Mouse (Mus musculus) T-helper 17 cell (primary cell): ENCODE data around the gene Dgkb.

Experiments used
- in situ Hi-C, 2 experiments: fragments of 300-600 bp; cut with MboI, MseI; formaldehyde crosslinking; loops; 1 replicate in 1 of 2; 2 replicates in 1 of 2; pipeline ENCODE4 v1.15.1; 2025; ENCODE audit warnings: high pct_unique_total_duplicates in 2 of 2

The Dgkb gene

GRCm38 (mm10) chr12:37993221-37993620 is 175.7 kb downstream of the Dgkb start:
- in situ Hi-C loops = no loop called here

DNA sequence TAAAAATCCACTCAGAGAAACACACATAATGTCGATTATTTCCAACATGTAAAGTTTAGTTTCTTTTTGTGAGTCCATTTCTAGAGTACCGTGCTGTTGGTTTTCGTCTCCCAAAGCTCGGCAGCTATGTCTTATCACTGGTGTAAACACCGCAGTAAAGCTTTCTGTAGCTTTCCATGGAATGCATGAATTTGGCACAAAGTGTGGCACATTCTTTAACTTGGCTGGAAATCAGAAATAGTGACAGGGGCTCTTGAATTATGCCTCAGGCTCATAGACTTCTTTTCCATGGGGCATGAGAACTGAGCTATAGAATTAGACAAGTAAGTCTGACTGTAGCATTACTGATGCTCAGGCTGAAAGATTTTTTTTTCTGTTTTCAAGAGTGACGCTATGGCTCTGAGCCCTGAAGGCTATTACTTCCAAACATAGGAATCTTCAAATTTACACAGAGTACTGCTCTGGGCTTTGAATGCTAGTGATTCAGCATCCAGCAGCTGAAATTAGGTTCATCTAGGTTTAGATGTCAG is 179.0 kb downstream of the Dgkb start:
- in situ Hi-C loops = no loop called here

- in situ Hi-C loops = no loop called here
Measured at GRCm38 (mm10) chr12:38017674-38018073, 200.1 kb downstream of the Dgkb start.

GRCm38 (mm10) chr12:38047256-38047655 is 229.7 kb downstream of the Dgkb start:
- in situ Hi-C loops = no loop called here

GRCm38 (mm10) chr12:38088224-38088623 is 270.7 kb downstream of the Dgkb start:
- in situ Hi-C loops = no loop called here

GRCm38 (mm10) chr12:38111928-38112327 is 294.4 kb downstream of the Dgkb start:
- in situ Hi-C loops = loop anchor here (25.0 kb wide), 2 partner anchors 325 to 1400 kb away; no protein-coding TSS in a partner anchor

DNA sequence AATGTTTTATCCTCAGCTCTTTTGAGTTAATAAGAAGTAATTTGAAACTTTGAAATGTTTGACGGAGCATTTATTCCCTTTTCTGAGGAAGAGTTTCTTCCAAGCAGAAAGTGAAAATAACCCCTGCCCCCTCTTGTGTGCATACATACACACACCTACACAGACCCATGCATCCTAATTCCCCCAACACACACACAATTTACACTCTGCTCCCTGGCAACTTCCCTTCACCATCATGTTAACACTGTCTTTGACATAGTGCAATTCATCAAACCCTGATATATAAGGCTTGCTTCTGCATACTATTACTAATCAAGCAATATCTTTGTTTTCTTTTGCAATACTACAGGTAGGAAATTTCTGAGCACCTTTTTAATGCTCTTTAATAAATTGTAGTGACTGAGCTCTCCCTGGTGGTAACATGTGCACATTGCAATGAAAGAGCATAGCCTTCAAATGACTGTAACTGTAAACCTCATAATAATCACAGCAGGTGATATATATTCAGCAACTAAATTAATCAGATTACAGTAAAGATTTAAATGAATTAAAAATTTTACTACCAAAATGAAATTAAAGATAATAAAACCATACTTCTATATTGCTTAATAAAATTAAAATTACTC is 297.6 kb downstream of the Dgkb start:
- in situ Hi-C loops = loop anchor here (5.0 to 25.0 kb wide), 3 partner anchors 328 to 1403 kb away; no protein-coding TSS in a partner anchor

GRCm38 (mm10) chr12:38123524-38123923 is 306.0 kb downstream of the Dgkb start:
- in situ Hi-C loops = loop anchor here (10.0 to 25.0 kb wide), 4 partner anchors 336 to 1931 kb away; no protein-coding TSS in a partner anchor

GRCm38 (mm10) chr12:38125297-38125696 is 307.8 kb downstream of the Dgkb start:
- in situ Hi-C loops = loop anchor here (5.0 to 25.0 kb wide), 5 partner anchors 1367 to 1930 kb away; partner anchors contain the start of gene Arl4a (in 1 of the 2)

DNA sequence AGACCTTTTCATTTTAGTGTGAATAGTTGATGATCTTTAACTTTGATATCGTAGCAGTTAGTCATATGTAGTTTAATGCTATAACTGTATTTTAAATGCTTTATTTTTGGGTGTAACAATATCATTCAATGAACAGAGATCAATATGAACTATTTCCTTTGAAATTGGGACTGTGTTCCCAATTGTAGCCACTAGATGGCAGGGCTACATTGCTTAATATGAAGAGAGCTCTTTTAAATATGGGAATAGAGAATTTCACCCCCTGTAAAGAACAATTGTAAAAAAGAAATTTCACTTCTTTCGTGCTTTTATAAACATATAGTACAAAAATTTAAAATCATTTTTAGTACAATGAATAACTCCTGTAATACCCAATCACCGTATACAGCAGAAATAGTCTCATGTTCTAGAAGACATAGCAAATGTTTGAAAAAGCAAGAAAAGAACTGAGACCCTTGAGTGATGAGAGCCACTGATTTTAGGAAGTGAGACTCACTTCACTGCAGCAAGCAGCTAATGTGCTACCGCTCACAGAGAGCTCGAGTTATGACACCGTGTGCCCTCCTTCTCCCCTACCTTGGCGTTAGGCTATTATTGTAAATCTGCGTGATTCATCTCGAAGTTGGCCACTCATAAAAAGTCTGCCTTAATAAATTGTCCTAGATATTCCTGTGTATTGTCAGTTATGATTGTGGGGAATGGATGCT is 312.8 kb downstream of the Dgkb start:
- in situ Hi-C loops = loop anchor here in 1 of 2 experiments (25.0 kb wide), 1 partner anchor 1907 kb away; the partner anchor contains the start of gene Arl4a

GRCm38 (mm10) chr12:38136379-38136778 is 318.9 kb downstream of the Dgkb start:
- in situ Hi-C loops = loop anchor here in 1 of 2 experiments (25.0 kb wide), 1 partner anchor 1901 kb away; the partner anchor contains the start of gene Arl4a

- in situ Hi-C loops = loop anchor here (10.0 to 25.0 kb wide), 2 partner anchors 715 to 1897 kb away; partner anchors contain the start of gene Arl4a (in 1 of the 2)
Measured at GRCm38 (mm10) chr12:38140039-38140438, 322.5 kb downstream of the Dgkb start.

DNA sequence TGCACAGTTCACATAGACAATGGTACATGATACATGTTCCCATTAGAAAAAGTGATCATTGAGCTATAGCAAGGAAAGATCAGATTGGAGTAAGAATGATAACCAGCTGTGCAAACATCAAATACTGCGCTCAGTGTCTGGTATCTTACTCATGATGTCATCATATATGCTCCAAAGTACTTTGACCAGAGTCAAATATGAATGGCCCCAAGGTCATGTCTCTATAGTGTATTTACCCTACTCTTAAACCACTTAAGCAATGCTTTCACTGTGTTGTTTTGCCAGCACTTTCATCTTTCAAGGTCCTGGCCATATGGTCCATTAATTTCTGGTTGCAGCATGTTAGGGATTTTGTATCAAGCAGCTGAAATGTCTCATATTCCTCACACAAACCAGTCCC is 415.1 kb downstream of the Dgkb start:
- in situ Hi-C loops = no loop called here

DNA sequence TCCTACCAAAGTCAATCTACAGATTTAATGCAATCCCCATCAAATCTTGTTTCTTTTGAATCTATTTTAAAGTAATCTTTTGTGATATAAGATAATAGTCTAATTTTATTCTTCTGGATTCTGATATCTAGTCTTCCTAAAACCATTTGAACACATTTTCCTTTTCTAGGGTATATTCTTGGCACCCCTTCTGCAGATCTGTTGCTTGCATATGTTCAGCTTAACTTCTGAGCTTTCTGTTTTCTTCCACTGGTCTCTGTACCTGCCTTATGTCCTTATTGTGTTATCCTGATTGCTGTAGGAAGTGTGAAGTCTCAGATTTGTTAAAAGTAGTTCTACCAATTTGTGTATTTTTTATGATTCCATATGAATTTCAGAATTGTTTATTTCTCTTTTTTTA is 451.3 kb downstream of the Dgkb start:
- in situ Hi-C loops = loop anchor here in 1 of 2 experiments (10.0 kb wide), 1 partner anchor 724 kb away; no protein-coding TSS in a partner anchor

DNA sequence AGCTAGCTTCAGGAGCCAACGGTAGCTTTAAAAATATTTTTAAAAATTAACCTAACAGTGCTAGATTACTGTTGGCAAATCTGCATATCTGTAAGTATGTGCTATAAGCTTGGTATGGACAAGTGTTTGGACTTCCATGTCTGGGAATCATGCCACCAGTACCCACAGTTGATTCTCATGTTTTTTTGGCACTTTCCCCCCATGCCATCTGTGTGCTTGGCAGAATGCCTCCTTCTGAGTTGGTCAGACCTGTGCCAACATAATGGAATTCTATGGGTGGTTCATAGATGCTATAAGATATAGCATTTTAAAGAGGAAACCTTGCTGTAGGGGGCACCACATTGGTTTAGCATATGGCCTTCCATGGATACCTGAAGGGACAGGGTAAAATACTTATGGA is 484.0 kb downstream of the Dgkb start:
- in situ Hi-C loops = no loop called here

GRCm38 (mm10) chr12:38303841-38304240 is 486.3 kb downstream of the Dgkb start:
- in situ Hi-C loops = no loop called here

DNA sequence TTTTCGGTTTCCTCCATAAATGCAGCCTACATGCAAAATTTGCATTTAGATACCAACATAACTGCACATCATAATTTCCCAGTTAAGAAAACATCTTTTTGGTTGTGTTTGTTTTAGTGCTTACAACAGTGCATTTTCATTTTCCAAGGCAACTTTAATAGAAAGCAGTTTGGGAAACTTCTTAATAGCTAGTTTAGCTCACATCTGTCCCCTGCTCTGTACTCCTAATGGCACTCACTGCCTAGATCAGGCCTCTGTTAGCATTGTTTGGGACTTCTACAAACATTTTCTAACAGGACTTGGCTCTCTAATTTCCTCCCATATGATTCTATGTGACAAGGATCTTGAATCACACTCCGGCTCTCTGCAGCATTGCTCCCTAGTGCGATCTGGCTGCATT is 486.7 kb downstream of the Dgkb start:
- in situ Hi-C loops = no loop called here

DNA sequence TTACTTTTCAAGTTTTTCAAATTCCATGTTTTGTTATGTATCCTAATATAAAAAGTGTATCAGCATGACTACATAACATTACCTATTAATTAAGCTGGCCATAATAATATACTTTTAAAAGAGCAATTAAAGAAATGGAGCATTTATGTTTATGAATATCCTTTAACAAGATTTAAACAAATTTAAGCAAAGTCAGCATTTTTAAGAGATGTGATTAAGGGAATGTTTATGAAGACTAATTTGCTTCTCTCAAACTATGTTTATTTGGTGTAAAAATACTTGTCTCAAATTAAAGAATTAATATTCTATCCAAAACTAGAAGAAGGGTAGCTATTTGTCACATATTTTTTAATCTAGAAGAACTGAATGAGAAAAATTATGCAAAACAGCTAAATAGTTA is 492.4 kb downstream of the Dgkb start:
- in situ Hi-C loops = no loop called here

- in situ Hi-C loops = no loop called here
Measured at GRCm38 (mm10) chr12:38327729-38328271, 510.3 kb downstream of the Dgkb start.

GRCm38 (mm10) chr12:38328779-38329178 is 511.3 kb downstream of the Dgkb start:
- in situ Hi-C loops = no loop called here

- in situ Hi-C loops = loop anchor here (10.0 kb wide), 1 partner anchor 1142 kb away; no protein-coding TSS in a partner anchor
Measured at GRCm38 (mm10) chr12:38342657-38343056, 525.1 kb downstream of the Dgkb start.

DNA sequence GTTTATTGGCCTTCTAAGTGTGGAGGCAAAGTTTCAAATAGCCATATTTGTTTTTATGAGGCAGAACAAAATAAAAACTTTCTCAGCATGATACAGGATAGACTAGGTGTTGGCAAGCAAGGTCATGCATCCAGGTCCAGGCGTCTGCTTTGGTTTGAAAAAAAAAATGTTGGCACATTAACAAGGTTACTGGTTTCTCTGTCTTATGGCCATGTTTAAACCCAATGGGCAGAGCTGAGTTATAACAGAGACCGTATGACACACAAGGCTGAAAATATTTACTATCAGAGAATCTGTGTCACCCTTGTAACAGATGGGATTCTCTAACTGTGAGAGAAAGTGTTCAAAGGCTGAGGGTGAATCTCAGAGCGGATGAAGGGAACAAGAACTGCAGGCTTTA is 535.0 kb downstream of the Dgkb start:
- in situ Hi-C loops = no loop called here
